Mouse (Mus musculus): ENCODE data around the gene Trim37. TPM values are rescaled to one million over a fixed set of nuclear protein-coding genes. Genes with fewer than 3 reads are reported as not detected.

Trim37 gene
- polyA plus RNA-seq, 1 experiment: 0.86 TPM

DNA sequence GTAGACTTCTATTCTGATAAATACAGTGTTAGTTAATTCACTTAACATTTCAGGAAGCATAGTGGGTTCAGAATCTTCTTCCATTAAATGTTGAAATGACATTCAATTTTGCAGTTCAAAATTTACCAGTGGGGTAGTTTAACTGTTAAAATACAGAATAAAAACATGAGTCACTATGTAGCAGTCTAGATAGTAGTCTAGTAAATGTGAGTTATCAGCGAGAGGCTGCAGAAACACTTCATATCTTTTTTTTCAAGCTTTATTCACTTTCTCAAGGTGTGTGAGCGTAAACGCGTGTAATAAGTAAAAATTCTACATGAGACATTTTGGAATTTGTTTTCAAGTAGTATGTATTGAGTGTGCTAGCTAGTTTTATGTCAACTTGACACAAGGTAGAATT, 48.2 kb downstream of the Trim37 start:
- Histone ChIP-seq H3K4me3 (replicated peaks) (no peak overlapping the region), H3K4me1 (ENCODE audit: control insufficient read depth) (no peaks in the 10 kb centered on the region), H3K27me3 (ENCODE audit: control insufficient read depth) (no peaks in the 10 kb centered on the region), H3K9me3 (ENCODE audit: control insufficient read depth, low read length) (no peaks in the 10 kb centered on the region), H3K36me3 (ENCODE audit: control insufficient read depth) (peaks cover 50% of the 10 kb centered on the region)
- TF ChIP-seq TAL1 (IDR thresholded peaks at IDR 0.05; ENCODE audit: low read length) (no peak), GATA1 (IDR thresholded peaks at IDR 0.05; ENCODE audit: low read length) (no peak)

DNA sequence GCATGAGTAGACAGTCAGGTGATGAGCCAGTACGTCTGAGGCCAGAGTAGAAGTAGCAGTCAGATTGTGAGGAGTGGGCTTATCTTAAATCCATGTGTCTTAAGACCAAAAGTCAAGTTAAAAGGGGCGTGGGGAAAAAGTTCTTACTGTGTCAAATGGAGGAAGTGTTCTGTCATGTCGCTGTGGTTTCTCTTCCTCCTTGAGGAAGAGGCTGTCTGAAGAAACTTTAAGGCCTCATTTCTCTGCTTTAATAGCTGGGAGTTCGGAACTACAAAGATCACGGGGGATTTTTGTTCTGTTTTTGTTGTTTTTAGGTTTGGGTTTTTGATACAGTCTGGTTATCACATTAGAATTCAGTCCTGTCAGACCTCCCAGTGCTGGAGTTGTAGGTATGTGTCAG, 85.4 kb downstream of the Trim37 start:
- TF ChIP-seq TAL1 (IDR thresholded peaks at IDR 0.05; ENCODE audit: low read length) (no peak), GATA1 (IDR thresholded peaks at IDR 0.05; ENCODE audit: low read length) (no peak)
- peaks cover 71% of the 10 kb centered on the region for H3K36me3 ChIP-seq (ENCODE audit: control insufficient read depth)
- no peaks in the 10 kb centered on the region for H3K27me3 ChIP-seq (ENCODE audit: control insufficient read depth)
- no peaks in the 10 kb centered on the region for H3K4me1 ChIP-seq (ENCODE audit: control insufficient read depth)
- H3K9me3 ChIP-seq (ENCODE audit: control insufficient read depth, low read length): no peaks in the 10 kb centered on the region
- H3K4me3 ChIP-seq (replicated peaks): no peak overlapping the region

DNA sequence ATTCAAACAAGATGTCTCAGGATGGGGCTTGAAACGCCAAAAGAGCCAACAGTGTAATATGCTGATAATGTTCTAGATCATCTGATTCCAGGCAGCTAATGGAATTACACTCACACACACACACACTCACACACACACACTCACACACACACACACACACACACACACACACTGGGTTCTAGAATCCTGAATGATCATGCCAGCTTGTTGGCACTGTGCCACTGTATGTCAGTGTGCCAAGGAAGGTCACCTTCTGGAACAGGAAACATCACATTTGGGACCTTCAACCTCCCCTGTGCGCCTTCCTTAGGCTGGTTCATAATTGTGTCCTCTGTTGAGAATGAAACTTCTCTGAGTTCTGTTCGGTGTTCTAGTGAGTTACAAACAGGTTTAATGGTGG, 95.8 kb downstream of the Trim37 start:
- Histone ChIP-seq H3K4me1 (ENCODE audit: control insufficient read depth) (no peaks in the 10 kb centered on the region), H3K9me3 (ENCODE audit: control insufficient read depth, low read length) (no peaks in the 10 kb centered on the region), H3K36me3 (ENCODE audit: control insufficient read depth) (peaks cover 82% of the 10 kb centered on the region), H3K4me3 (replicated peaks) (no peak overlapping the region), H3K27me3 (ENCODE audit: control insufficient read depth) (no peaks in the 10 kb centered on the region)
- no peak for TF ChIP-seq GATA1 (IDR thresholded peaks at IDR 0.05; ENCODE audit: low read length)
- TF ChIP-seq TAL1 (IDR thresholded peaks at IDR 0.05; ENCODE audit: low read length): no peak

DNA sequence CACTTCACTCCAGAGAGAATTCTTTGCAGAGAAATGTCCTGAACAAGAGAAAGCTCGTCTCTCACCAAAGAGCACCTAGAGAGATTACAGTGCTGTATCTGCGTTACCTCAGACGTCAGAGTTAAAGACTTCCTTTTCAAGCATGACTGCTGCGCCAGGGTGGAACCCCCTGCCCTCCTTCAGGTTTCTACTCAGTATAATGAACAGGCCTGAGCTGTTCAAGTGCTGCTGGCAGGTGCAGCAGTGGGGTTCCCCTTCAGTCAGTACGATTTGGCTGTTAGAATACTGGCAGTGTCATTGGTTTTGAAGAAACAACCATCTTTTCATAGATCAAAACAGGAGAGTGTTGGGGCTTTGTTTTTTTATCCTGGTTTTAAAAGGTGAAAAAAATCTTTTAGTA, 100.2 kb downstream of the Trim37 start:
- Histone ChIP-seq H3K27me3 (ENCODE audit: control insufficient read depth) (no peaks in the 10 kb centered on the region), H3K4me3 (replicated peaks) (no peak overlapping the region), H3K9me3 (ENCODE audit: control insufficient read depth, low read length) (no peaks in the 10 kb centered on the region), H3K36me3 (ENCODE audit: control insufficient read depth) (peaks cover 64% of the 10 kb centered on the region), H3K4me1 (ENCODE audit: control insufficient read depth) (no peaks in the 10 kb centered on the region)
- TF ChIP-seq GATA1 (IDR thresholded peaks at IDR 0.05; ENCODE audit: low read length) (no peak), TAL1 (IDR thresholded peaks at IDR 0.05; ENCODE audit: low read length) (no peak)

DNA sequence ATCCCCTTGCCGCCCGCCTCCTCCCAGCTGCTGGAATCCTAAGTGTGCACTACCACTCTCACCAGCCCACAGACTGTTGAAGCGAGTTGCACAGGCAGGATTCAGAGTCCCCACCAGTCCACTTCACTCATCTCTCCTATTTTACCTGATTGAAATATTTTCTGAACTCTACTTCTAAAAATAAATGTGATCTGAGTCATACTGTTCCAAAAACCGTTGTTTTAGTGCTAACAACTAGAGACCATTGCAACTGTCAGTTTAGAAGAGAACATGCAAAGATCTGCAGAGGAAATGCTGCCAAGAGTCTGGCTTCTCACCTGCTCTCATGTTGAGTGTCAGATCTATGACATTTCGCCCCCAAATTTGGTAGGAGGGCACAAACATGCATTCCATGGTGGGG, 106.5 kb downstream of the Trim37 start:
- no peaks in the 10 kb centered on the region for H3K27me3 ChIP-seq (ENCODE audit: control insufficient read depth)
- no peaks in the 10 kb centered on the region for H3K4me1 ChIP-seq (ENCODE audit: control insufficient read depth)
- H3K36me3 ChIP-seq (ENCODE audit: control insufficient read depth): peaks cover 61% of the 10 kb centered on the region
- H3K9me3 ChIP-seq (ENCODE audit: control insufficient read depth, low read length): no peaks in the 10 kb centered on the region
- TF ChIP-seq TAL1 (IDR thresholded peaks at IDR 0.05; ENCODE audit: low read length): no peak
- no peak for TF ChIP-seq GATA1 (IDR thresholded peaks at IDR 0.05; ENCODE audit: low read length)
- H3K4me3 ChIP-seq (replicated peaks): no peak overlapping the region

DNA sequence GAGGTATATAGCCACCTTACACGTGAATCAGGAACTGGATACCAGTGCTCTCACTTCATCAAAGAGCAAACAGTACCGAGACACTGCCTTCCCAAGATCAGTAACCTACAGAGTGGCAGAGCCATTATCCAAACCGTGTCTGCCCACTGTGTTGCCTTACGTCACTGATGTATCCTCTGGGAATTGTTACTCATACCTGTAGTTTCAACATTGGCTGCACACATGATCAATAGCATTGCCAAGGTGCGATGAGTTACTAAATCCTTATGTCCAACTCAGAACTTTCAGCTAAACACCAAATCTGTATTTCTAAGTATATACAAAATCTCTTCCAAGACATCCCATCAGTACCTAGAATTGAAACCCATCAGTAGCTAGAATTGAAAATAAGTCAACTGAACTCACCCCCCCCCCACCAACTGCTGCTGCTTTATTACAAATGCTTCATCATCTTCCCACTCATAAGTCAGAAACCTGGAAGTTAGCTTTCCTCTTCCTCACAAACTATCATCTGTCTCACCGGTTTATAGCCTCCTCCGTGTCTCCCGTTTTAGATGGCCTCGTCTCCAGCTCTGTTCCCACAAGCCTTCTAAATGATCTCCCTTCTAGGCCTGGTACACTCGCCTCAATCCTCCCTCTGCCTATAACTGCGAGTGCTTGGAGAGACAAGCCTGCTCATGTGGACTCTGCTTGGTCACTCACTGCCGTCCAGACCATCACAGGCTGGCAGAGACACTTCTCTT, 108.0 kb downstream of the Trim37 start:
- no peaks in the 10 kb centered on the region for H3K4me1 ChIP-seq (ENCODE audit: control insufficient read depth)
- no peak for TF ChIP-seq GATA1 (IDR thresholded peaks at IDR 0.05; ENCODE audit: low read length)
- no peak for TF ChIP-seq TAL1 (IDR thresholded peaks at IDR 0.05; ENCODE audit: low read length)
- no peaks in the 10 kb centered on the region for H3K9me3 ChIP-seq (ENCODE audit: control insufficient read depth, low read length)
- H3K36me3 ChIP-seq (ENCODE audit: control insufficient read depth): peaks cover 61% of the 10 kb centered on the region
- H3K4me3 ChIP-seq (replicated peaks): no peak overlapping the region
- no peaks in the 10 kb centered on the region for H3K27me3 ChIP-seq (ENCODE audit: control insufficient read depth)

DNA sequence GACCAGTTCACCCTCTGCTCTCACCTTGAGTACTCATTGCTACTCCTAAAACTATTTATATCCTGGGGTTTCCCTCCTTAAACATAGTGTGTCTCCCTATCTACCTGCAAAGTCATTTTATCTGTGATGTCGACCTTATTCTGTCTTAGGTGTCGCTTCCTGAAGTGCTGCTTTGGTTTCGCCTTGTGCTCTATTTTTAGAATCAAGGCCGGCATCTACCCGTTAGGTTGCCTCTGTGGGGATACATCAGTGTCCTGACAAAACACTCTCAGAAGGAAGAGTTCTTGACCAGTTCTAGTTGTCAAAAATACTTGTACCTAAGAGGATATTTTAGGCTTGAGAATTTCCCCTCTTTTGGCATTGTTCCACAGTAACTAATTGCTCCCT, 108.6 kb downstream of the Trim37 start:
- H3K27me3 ChIP-seq (ENCODE audit: control insufficient read depth): no peaks in the 10 kb centered on the region
- peaks cover 64% of the 10 kb centered on the region for H3K36me3 ChIP-seq (ENCODE audit: control insufficient read depth)
- TF ChIP-seq TAL1 (IDR thresholded peaks at IDR 0.05; ENCODE audit: low read length): no peak
- no peak for TF ChIP-seq GATA1 (IDR thresholded peaks at IDR 0.05; ENCODE audit: low read length)
- H3K4me1 ChIP-seq (ENCODE audit: control insufficient read depth): no peaks in the 10 kb centered on the region
- H3K9me3 ChIP-seq (ENCODE audit: control insufficient read depth, low read length): no peaks in the 10 kb centered on the region
- H3K4me3 ChIP-seq (replicated peaks): no peak overlapping the region

DNA sequence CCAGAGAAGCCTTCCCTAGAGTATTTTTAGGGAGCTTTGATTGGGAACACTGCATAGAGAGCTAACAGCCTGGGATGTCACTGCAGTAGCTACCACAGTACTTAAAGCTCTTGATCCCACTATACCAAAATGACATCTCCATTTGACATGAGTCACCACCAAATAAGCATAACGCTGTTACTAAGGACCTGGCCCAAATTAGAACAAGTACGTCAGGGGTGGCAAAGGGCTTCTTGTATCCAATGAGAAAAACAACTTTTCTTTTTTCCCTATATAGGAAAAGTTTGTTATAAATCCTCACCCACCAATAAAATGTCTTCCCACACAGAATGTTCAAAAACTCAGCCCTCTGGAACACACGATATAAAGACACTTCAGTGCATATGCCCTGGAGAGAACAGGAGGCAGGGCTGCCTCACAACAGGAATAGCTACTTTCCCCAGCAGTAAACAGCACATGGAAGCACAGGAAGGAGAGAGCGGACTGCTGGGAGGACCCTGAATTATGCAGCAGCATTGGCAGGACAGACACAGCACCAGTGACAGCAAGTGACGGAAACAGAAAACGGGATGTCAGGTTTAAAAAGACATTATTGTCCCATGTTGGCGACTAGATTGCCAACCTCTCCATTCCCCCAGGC, 112.1 kb downstream of the Trim37 start:
- no peaks in the 10 kb centered on the region for H3K4me1 ChIP-seq (ENCODE audit: control insufficient read depth)
- H3K9me3 ChIP-seq (ENCODE audit: control insufficient read depth, low read length): no peaks in the 10 kb centered on the region
- peaks cover 45% of the 10 kb centered on the region for H3K36me3 ChIP-seq (ENCODE audit: control insufficient read depth)
- no peaks in the 10 kb centered on the region for H3K27me3 ChIP-seq (ENCODE audit: control insufficient read depth)
- H3K4me3 ChIP-seq (replicated peaks): no peak overlapping the region
- TF ChIP-seq GATA1 (IDR thresholded peaks at IDR 0.05; ENCODE audit: low read length) (no peak), TAL1 (IDR thresholded peaks at IDR 0.05; ENCODE audit: low read length) (no peak)

DNA sequence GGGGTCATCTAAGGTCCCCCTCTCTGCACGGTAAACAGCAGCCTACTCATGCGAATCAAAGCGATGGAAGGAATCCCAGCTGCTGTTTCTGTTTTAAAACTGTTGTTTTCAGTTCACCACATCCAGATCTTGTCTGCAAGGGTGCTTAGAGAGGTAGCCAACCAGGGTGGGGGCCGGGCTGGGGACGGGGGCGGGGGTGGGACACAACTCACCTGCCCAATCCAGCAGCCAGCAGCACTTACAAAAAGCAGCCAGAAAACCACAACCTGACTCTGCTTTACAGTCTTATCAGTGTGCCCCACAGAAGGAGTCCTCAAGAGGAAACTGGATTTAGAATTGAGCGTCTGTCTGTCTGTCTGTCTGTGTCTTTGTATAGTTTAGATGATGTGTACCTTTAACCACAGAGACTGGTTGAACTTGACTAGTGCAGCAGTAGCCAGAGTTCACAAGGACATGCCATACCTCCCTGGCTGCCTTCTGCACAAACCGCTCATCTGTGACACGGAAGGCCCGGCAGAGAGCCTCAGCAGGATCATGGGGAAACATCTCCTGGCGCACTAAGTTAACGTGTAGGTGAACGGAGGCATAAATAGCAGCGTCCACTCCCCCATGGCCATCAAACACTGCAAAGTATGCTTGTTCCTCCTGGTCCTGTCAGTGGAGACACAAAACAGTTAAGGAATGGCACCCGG, 113.4 kb downstream of the Trim37 start:
- Histone ChIP-seq H3K9me3 (ENCODE audit: control insufficient read depth, low read length) (no peaks in the 10 kb centered on the region), H3K36me3 (ENCODE audit: control insufficient read depth) (peaks cover 36% of the 10 kb centered on the region), H3K4me1 (ENCODE audit: control insufficient read depth) (no peaks in the 10 kb centered on the region), H3K4me3 (replicated peaks) (no peak overlapping the region), H3K27me3 (ENCODE audit: control insufficient read depth) (no peaks in the 10 kb centered on the region)
- TF ChIP-seq GATA1 (IDR thresholded peaks at IDR 0.05; ENCODE audit: low read length) (no peak), TAL1 (IDR thresholded peaks at IDR 0.05; ENCODE audit: low read length) (no peak)

All from erythroblast, embryonic 14.5 days (primary cell).